Mouse (Mus musculus): Measurements from ENCODE around the gene Gatc.

GRCm38 (mm10) chr5:115362216-115362615 lies 21.2 kb upstream of the Gatc start:
- TF ChIP-seq GATA1 (IDR thresholded peaks at IDR 0.05; ENCODE audit: borderline replicate concordance, low read length) = no peak
- no peak for TF ChIP-seq FLI1 (IDR thresholded peaks at IDR 0.05; ENCODE audit: low read length)
